ENCODE assay signal across 9 mouse cellular contexts in the genomic region with DNA sequence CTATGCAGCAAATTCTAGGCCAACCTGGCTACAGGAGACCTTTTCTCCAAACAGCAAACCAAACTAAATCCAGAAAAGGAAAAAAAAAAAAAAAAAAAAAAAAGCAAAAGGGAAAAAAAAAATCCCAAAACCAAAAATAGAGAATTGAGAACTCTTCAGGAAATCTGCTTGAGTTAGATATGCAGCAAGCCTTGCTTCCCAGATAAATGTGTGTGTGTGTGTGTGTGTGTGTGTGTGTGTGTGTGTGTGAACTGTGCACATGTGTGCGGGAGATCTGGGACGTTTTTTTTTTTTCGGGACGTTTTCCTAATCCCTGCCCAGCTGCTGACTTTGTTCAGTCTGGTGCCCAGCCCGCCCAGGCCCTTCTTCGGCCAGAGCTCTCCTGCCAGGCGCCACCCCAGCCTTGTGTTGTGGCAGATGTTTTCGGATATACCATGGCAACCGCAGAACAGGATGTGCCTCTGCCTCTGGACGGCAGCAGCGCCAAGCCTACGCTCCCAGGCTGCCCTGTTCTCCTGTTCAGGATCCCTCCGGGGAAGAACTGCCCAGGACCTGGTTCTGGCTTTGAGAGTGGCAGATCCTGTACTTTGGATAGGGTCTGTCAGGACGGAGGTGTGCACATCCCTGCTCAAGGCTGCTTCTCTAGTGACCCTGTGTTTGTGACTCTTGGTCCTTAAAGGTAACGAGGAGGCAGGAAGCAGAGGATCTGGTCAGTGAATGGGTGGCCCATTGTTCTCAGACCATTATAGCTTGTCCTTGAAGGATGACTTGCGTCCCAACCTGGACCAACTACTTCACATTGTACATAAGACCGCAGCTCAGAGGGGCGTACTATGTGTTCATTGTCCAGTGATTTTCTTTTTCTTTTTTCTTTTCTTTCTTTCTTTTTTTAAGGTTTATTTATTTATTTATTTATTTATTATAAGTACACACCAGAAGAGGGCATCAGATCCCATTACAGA. TPM values are rescaled to one million over a fixed set of nuclear protein-coding genes. Genes with fewer than 3 reads are reported as not detected.
DNase-seq lines count a peak whose midpoint lies in the region; ATAC-seq lines count a peak whose summit lies in the region.
"Had no signal": no experiment of that assay in that cellular context is flagged by ENCODE, and none has a peak within 500 bp of the region (broad histone marks: within the 10 kb centered on the region; RNA-seq: fewer than 3 reads in every experiment).

No protein-coding gene starts in this region.

- DNase-seq in right cerebral cortex, postnatal 25 days: peak; percentile 17
- DNase-seq in right cerebral cortex, postnatal 14 days: no peak
- DNase-seq in embryonic facial prominence, embryonic 10.5 days (ENCODE audit: low spot score): peak; percentile 80
- DNase-seq in heart, adult 9 months (ENCODE audit: low spot score in 2 of 2): peak; percentile 87 to 90
- DNase-seq in kidney, adult 11 months: peak; percentile 44

- H3K4me3 ChIP-seq in embryonic facial prominence, embryonic 10.5 days: 0 out of 2 replicates have a peak overlapping the region, but pooled peaks have one; percentile 29
- H3K4me3 ChIP-seq in lung, embryonic 15.5 days: no peak overlapping the region
- no peak overlapping the region for H3K4me3 ChIP-seq in neural tube, embryonic 12.5 days

- H3K27ac ChIP-seq in embryonic facial prominence, embryonic 10.5 days (replicated peaks): peak overlapping the region; percentile 78
- peak overlapping the region; percentile 84 for H3K27ac ChIP-seq in lung, embryonic 15.5 days
- no peak overlapping the region for H3K27ac ChIP-seq in neural tube, embryonic 12.5 days
- H3K27ac ChIP-seq: liver, embryonic 14.5 days had no signal

- no peak for ATAC-seq in lung, embryonic 15.5 days (ENCODE audit: borderline replicate concordance, extremely low read depth, low FRiP score, low TSS enrichment)
- peak; percentile 50; the same call in 1 of the 2 replicates for ATAC-seq in neural tube, embryonic 12.5 days (ENCODE audit: low FRiP score, low read depth)
- no peak for ATAC-seq in erythroblast, adult 5-6 weeks (replicated peaks; ENCODE audit: low FRiP score, poor library complexity, severe bottlenecking)

- no peaks in the 10 kb centered on the region for H3K27me3 ChIP-seq in embryonic facial prominence, embryonic 10.5 days (replicated peaks; ENCODE audit: low read depth, poor library complexity, severe bottlenecking)
- no peaks in the 10 kb centered on the region for H3K27me3 ChIP-seq in lung, embryonic 15.5 days
- H3K27me3 ChIP-seq in neural tube, embryonic 12.5 days (replicated peaks): no peaks in the 10 kb centered on the region

- H3K9ac ChIP-seq in lung, embryonic 15.5 days: no peak overlapping the region
- H3K9ac ChIP-seq in neural tube, embryonic 12.5 days: 0 out of 2 replicates have a peak overlapping the region, but pooled peaks have one; percentile 33
- H3K9ac ChIP-seq: liver, embryonic 14.5 days had no signal

- no peaks in the 10 kb centered on the region for H3K9me3 ChIP-seq in embryonic facial prominence, embryonic 10.5 days
- H3K9me3 ChIP-seq in lung, embryonic 15.5 days: no peaks in the 10 kb centered on the region
- H3K9me3 ChIP-seq in neural tube, embryonic 12.5 days: no peaks in the 10 kb centered on the region

- peaks cover 29% of the 10 kb centered on the region for H3K4me1 ChIP-seq in embryonic facial prominence, embryonic 10.5 days
- H3K4me1 ChIP-seq in lung, embryonic 15.5 days: peaks cover 19% of the 10 kb centered on the region
- H3K4me1 ChIP-seq in neural tube, embryonic 12.5 days: peaks cover 18% of the 10 kb centered on the region

- 32% methylated on average over 18 of the region's 18 CpGs for WGBS in embryonic facial prominence, embryonic 10.5 days
- WGBS in lung, embryonic 15.5 days: 33% methylated on average over 18 of the region's 18 CpGs
- 26% methylated on average over 18 of the region's 18 CpGs for WGBS in neural tube, embryonic 12.5 days

- H3K36me3 ChIP-seq in embryonic facial prominence, embryonic 10.5 days (replicated peaks): no peaks in the 10 kb centered on the region
- H3K36me3 ChIP-seq in lung, embryonic 15.5 days: no peaks in the 10 kb centered on the region
- no peaks in the 10 kb centered on the region for H3K36me3 ChIP-seq in neural tube, embryonic 12.5 days

- peak overlapping the region; percentile 21 for H3K4me2 ChIP-seq in lung, embryonic 15.5 days
- H3K4me2 ChIP-seq in neural tube, embryonic 12.5 days (replicated peaks): peak overlapping the region; percentile 24; the same call in 1 of the 2 replicates

RNA-seq across cellular contexts. Expression of gene Coro1c, which starts 22.4 kb away (rescaled TPM):
- 178 and 198 TPM in 2 replicates for polyA plus RNA-seq in embryonic facial prominence, embryonic 10.5 days (2016; fragmentation: Nextera tagmentation; extraction: Ambion mirVana)
- polyA plus RNA-seq in lung, embryonic 15.5 days (2015; fragmentation: Nextera tagmentation; extraction: Ambion mirVana): 143 and 144 TPM in 2 replicates
- polyA plus RNA-seq in neural tube, embryonic 12.5 days (2016; fragmentation: Nextera tagmentation; extraction: Ambion mirVana): 259 and 292 TPM in 2 replicates
- total RNA-seq in erythroblast, adult 5-6 weeks (2015; ENCODE audit: low replicate concordance): 23.2 and 30.9 TPM in 2 replicates
- total RNA-seq in erythroblast, adult 5-6 weeks (2017; ENCODE audit: low replicate concordance): 20.5 and 26.8 TPM in 2 replicates
